Mouse (Mus musculus) embryonic fibroblast, embryonic 13.5 days (primary cell): ENCODE measurements at regions not wholly inside any gene's neighbourhood (a gene's known extent, or its start where the extent isn't known, plus 50 kb on each side); places are given as distances from the start of the nearest gene placed in this dataset.

Source experiments
- H3K27ac ChIP-seq: 2 replicates; pipeline ENCODE4 v1.5.1; 2012; ENCODE audit warnings: low read length, control low read depth, inconsistent platforms; ENCODE audit not compliant: insufficient read depth
- H3K4me1 ChIP-seq: 2 replicates; pipeline ENCODE4 v1.6.1; 2011; ENCODE audit warnings: low read length; ENCODE audit not compliant: control insufficient read depth, insufficient read depth
- H3K4me3 ChIP-seq: 2 replicates; pipeline ENCODE4 v1.5.1; 2011; ENCODE audit warnings: mild to moderate bottlenecking, control low read depth, low read length; ENCODE audit not compliant: insufficient read depth
- CTCF ChIP-seq: IDR thresholded peaks from 2 replicates; pipeline ENCODE4 v1.5.1; 2011; ENCODE audit warnings: mild to moderate bottlenecking, control low read depth, low read length, moderate library complexity, borderline replicate concordance; ENCODE audit not compliant: insufficient read depth
- POLR2A ChIP-seq: IDR thresholded peaks from 2 replicates; pipeline ENCODE4 v1.6.1; 2011; ENCODE audit warnings: low read depth, mild to moderate bottlenecking, control low read depth, low read length, moderate library complexity

- no peak overlapping the region for H3K27ac ChIP-seq
- H3K4me3 ChIP-seq = no peak overlapping the region
Observed at GRCm38 (mm10) chr12:110154963-110155325, 123.9 kb upstream of the Dio3 start.

DNA sequence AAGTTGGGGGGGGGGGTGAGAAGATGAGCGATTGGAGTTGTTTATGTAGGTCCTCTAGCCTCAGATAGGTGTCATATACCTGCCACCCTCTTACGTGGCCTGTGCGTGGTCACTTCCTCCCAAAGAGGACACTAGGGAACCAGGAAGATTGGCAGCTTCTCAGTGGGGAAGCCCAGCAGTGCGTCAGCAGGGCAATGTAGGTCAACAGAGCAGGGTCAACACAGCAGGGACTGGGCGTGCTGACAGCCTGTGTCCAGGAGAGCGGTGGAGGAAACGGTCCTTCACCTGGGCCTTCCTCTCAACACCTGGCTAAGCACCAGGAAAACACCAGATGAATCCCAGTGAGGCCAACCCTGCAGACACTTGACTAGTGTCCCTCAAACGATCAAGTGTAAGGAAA, 122.4 kb upstream of the Dio3 start:
- Histone ChIP-seq H3K27ac (no peak overlapping the region), H3K4me3 (no peak overlapping the region), H3K4me1 (peaks cover 9% of the 10 kb centered on the region; the same call in 1 of the 2 replicates)
- no peak for TF ChIP-seq POLR2A
- TF ChIP-seq CTCF = no peak

More at GRCm38 (mm10) chr12:110154963-110155325, 123.9 kb upstream of the Dio3 start:
- H3K4me1 ChIP-seq = peaks cover 9% of the 10 kb centered on the region; the same call in 1 of the 2 replicates
- TF ChIP-seq CTCF (no peak), POLR2A (no peak)

DNA sequence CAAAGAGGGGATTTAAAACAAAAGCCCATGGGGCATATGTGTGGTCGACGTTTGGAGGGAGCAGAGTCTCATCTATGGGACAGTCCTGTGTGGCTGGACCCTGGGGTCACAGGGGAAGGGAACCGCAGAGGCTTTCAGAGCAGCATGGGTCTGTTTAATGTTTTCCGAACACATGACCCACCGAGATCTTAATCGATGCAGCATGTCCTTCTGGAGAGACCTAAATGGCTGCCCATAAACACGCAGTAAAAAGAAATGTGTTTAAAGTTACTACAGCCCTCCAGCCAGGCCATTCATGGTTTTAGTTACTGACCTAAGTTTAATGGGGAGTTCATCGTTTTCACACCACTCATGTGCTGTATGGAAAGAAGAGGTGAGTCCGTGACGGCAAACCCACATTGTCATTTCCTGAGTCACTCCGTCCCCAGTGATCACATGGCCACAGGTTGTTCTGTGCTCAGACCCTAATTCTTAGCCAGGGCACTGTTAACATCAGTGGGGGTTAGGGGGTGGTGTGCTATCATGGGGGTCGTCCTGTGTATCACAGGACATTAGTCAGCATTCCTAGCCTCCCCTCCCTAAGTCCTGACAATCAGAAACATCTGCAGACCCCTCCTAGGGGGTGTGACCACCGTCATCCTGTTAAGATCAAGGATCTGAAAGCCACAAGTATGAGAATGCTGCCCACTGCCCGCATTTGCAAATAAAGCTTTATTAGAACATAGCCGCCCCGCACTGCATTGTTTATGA, 120.7 kb upstream of the Dio3 start:
- H3K27ac ChIP-seq = no peak overlapping the region
- H3K4me3 ChIP-seq = no peak overlapping the region
- peaks cover 9% of the 10 kb centered on the region; the same call in 1 of the 2 replicates for H3K4me1 ChIP-seq
- no peak for TF ChIP-seq CTCF
- no peak for TF ChIP-seq POLR2A

- Histone ChIP-seq H3K4me3 (no peak overlapping the region), H3K4me1 (peaks cover 9% of the 10 kb centered on the region; the same call in 1 of the 2 replicates), H3K27ac (no peak overlapping the region)
- TF ChIP-seq CTCF (no peak), POLR2A (no peak)
Observed at GRCm38 (mm10) chr12:110161306-110161705, 117.6 kb upstream of the Dio3 start.

- H3K4me1 ChIP-seq = no peaks in the 10 kb centered on the region
- H3K27ac ChIP-seq = no peak overlapping the region
- H3K4me3 ChIP-seq = no peak overlapping the region
- TF ChIP-seq POLR2A = no peak
- no peak for TF ChIP-seq CTCF
Observed at GRCm38 (mm10) chr12:110165462-110165861, 113.4 kb upstream of the Dio3 start.

- Histone ChIP-seq H3K4me1 (no peaks in the 10 kb centered on the region), H3K27ac (no peak overlapping the region), H3K4me3 (no peak overlapping the region)
- no peak for TF ChIP-seq CTCF
- TF ChIP-seq POLR2A = no peak
Observed at GRCm38 (mm10) chr12:110168407-110168806, 110.5 kb upstream of the Dio3 start.

DNA sequence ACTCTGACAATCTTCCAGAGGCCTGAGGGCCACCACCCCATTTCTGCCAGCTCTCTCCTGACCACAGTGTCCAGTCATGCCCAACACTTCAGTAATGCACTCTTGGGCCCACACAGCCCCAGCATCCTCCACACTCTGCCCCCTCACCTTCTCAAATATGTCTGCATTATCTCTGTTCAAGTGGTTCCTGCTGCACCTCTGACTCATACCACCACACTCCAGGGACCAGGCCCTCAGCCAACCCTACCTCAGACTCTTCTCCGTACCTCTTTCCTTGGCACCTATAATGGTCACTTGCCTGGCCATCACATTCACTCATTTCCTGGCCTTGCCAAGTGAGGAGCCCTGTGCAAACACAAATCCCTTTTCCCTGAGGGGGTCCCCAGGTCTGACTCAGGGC, 109.6 kb upstream of the Dio3 start:
- TF ChIP-seq POLR2A = no peak
- no peak for TF ChIP-seq CTCF
- Histone ChIP-seq H3K4me1 (no peaks in the 10 kb centered on the region), H3K4me3 (no peak overlapping the region), H3K27ac (no peak overlapping the region)

DNA sequence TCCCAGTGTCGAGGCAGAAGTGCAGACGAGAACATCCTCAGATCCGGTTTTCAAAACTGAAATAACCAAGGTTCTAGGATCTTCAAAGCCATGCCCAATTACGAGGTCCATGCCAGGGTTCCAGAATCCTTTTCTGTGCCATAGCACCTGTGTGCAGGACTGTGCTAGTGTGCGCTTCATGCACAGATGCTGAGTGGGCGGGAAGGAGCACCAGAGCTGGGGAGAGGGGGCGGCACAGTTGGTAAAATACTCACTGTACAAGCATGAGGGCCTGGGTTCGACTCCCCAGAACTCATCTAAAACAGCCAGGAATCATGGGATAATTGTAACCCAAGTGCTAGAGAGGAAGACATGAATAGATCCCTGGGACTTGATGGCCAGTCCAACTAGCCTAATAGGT, 108.4 kb upstream of the Dio3 start:
- Histone ChIP-seq H3K4me1 (no peaks in the 10 kb centered on the region), H3K4me3 (no peak overlapping the region), H3K27ac (no peak overlapping the region)
- TF ChIP-seq CTCF (no peak), POLR2A (no peak)

DNA sequence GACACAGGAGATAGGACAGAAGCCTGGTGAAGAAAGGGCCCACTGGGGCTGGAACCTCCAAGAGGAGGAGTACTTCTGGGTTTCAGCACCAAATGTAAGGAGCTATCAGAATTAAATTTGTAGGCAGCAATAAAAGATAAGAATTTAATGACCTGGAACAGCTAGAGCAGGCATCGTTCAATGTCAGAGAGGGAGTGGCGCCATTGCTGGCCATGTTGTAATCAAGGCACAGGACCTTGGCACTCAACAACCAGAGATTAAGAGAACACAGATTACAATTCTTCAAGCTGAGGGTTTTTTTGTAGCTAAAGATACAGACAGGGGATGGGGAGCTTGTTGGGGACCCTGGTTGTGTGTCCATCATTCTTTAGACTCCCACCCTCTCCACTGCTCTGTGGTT, 101.0 kb upstream of the Dio3 start:
- no peak for TF ChIP-seq CTCF
- no peak overlapping the region for H3K4me3 ChIP-seq
- no peak overlapping the region for H3K27ac ChIP-seq
- H3K4me1 ChIP-seq = no peaks in the 10 kb centered on the region

GRCm38 (mm10) chr12:110183473-110183872, 95.4 kb upstream of the Dio3 start:
- Histone ChIP-seq H3K4me1 (no peaks in the 10 kb centered on the region), H3K4me3 (no peak overlapping the region), H3K27ac (no peak overlapping the region)
- TF ChIP-seq POLR2A (no peak), CTCF (no peak)
